In genomic region chr2:37838202-37838984, GRCm38 (mm10) we compare ENCODE assay signal across 15 mouse cellular contexts.
"Had no signal": no experiment of that assay in that cellular context is flagged by ENCODE, and none has a peak within 500 bp of the region (broad histone marks: within the 10 kb centered on the region; RNA-seq: fewer than 3 reads in every experiment).

No protein-coding gene starts in this region.

- H3K9ac ChIP-seq: neural tube, embryonic 12.5 days; neural tube, embryonic 13.5 days; stomach, embryonic 15.5 days had no signal

- H3K27ac ChIP-seq: neural tube, embryonic 12.5 days; neural tube, embryonic 13.5 days; stomach, embryonic 15.5 days; stomach, postnatal 0 days had no signal

- DNase-seq: retina, postnatal 1 day; right cerebral cortex, adult 18-20 months; right cerebral cortex, postnatal 14 days; right cerebral cortex, postnatal 25 days; right cerebral cortex, postnatal 4 days; spleen, adult 18-20 months; thymus, adult 18-20 months; thymus, postnatal 14 days; thymus, postnatal 25 days; thymus, postnatal 36 days; thymus, postnatal 4 days had no signal

- H3K9me3 ChIP-seq: neural tube, embryonic 12.5 days; neural tube, embryonic 13.5 days; stomach, embryonic 15.5 days had no signal

- H3K27me3 ChIP-seq: neural tube, embryonic 12.5 days; neural tube, embryonic 13.5 days; stomach, embryonic 15.5 days had no signal

- H3K4me3 ChIP-seq: neural tube, embryonic 12.5 days; neural tube, embryonic 13.5 days; stomach, embryonic 15.5 days had no signal

- H3K4me2 ChIP-seq: neural tube, embryonic 12.5 days; neural tube, embryonic 13.5 days; stomach, embryonic 15.5 days had no signal
